Mouse (Mus musculus) retina, postnatal 7 days (tissue): Measurements from ENCODE around the gene Ahctf1.
"Not testable (repeated sequence)": the region's sequence is repeated elsewhere in the genome, so short reads cannot be mapped to it uniquely, and the experiment has no call there.

Experiments used
- DNase-seq: peaks from one replicate; pipeline ENCODE4 v3.0.0-alpha.2; 2012; ENCODE audit warnings: low read depth, low spot score

Ahctf1 gene

DNA sequence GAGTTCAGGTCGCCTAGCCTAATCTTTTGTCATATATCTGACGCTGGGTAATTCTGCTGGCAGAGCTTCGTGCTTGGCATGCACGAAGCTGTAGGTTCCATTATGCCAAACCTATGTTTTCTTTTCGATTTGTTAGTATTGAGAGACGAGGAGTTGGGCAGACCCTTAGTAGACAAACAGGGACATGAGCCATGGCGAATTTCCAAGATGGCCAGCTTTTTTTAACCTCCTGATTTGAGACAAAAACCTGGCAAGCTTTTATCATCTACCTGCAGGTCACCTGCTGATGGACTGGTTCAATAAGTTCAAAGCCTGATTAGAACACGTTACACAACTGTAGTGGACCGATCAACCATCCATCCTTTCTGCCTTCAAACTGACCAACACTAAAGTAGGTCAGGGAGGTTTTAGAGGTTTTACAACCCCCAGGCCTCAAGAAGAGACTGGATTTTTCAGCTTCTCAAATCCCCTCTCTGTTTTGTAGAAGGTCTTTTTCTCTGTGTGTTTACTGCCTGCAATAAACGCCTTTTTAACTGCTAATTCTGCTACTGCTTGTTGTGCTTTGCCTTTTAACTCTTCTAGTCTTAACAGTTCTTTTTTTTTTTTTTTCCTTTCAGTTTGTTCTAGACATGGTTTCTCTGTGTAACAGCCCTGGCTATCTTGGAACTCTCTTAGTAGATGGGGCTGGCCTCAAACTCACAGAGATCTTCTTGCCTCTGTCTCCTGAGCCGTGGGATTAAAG is 831 bp upstream of the Ahctf1 start:
- peak; percentile 6 for DNase-seq

DNA sequence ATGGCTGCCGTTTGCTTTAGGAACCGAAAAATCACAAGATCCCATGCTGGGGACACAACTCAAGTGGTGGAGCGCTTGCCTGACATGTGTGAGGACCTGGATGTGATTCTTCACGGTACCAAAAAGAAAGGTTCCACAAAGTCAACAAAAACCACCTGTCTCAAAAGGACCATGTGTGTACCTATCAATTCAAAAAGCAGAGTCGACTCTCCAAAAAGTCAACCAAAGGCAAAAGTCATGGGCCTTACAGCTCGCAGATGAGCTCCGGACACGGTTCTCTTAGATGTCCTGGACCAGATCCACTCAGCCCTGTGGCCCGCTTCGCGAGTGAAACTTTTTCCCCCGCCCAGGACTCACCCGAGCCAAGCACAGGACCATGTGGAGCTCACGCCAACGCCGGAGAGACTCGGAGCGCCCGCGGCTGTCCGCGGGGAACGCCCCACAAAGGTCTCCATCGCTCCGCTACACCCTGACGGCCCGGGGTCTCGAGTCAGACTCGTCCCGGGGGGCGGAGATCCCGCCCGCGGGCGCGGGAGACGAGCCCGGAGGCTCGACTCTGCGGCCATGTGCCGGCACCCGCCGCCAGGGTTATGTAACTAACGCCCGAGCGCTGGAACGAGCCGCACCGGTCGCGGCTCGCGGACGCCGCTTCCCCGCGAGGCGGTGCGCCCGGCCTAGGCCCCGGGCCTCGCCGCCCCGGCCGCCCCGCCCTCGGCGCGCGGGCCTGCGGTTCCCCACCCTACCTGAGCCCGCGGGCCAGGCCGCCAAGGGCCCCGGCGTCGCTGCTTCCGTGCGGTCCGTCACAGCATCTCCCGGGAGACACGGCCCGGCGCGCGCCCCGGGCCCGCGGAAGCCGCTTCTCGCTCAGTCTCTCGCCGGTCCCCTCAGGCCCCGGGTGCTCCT is 619 bp downstream of the Ahctf1 start, which contains the start of gene Gm10518:
TSS of gene Gm10518 (plus strand) at position 767 of the 903 bp plus-strand sequence.
- DNase-seq, result peak; percentile 16

DNA sequence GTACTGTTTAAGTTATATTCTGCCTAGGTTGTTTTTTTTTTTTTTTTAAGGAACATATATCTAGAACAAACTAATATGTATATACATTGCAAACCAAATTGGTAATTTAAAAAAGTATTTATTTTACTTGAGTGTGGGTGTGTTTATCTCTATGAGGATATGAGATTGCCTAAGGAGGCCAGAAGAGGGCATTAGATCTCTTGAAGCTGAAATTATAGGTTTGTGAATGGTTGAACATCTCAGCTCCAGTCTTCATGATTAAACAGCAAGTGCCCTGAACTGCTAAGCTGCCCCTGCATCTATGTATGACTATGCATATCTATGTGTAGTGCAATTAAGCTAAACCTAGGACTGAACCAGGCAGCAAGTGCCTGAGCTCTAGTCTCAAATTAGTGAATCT is 4.7 kb downstream of the Ahctf1 start:
- no peak for DNase-seq

DNA sequence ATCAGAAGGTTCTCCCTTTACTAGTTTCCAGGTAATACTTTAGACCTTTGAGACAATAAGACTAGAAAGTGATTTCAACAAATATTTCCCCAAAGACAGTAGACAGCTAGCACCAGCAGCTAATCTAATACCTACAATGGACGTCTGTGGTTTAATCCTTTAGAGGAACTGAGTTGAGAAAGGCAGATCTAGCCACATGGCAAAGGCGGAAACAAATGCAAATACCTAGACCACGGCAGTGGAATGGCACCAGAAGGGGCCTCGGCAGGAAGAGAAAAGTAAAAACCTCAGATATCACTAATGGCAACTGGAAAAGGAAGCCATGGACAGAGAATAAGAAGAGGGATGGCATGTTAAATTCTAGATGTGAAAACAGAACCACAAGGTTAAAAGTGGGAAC is 16.2 kb downstream of the Ahctf1 start:
- no peak for DNase-seq

DNA sequence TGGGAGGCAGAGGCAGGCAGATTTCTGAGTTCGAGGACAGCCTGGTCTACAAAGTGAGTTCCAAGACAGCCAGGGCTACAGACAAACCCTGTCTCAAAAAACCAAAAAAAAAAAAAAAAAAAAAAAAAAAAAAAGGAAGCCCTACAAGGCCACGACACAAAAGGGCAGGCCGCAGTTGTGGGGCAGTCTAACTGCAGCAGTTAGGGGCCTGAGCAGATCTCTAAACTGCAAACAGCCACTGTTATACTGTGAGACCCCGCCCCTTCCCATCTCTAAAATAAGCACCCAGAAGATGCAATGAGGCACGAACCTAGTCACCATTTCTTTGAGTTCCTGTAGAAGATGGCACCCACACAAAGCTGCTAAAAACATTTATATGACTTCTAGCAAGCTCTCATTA is 18.0 kb downstream of the Ahctf1 start:
- no peak for DNase-seq

DNA sequence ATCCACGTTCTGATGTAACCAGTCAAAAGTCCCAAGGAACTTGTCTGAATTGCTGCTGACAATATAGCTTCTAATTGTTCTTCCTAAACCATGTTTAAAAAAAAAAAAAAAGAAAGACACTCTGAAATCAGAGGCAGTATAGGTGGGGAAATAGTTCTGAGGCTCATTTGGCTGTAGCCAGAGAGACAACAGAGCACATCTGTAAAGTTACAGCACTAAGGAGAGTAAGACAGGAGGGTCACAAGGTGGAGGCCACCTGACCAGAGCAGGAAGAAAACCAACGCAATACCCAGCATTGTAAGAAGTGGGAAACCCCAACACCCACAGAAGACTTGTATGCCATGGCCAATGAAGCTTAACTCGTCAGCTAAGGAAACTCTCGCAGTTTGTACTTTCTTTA is 19.4 kb downstream of the Ahctf1 start:
- DNase-seq, result no peak

DNA sequence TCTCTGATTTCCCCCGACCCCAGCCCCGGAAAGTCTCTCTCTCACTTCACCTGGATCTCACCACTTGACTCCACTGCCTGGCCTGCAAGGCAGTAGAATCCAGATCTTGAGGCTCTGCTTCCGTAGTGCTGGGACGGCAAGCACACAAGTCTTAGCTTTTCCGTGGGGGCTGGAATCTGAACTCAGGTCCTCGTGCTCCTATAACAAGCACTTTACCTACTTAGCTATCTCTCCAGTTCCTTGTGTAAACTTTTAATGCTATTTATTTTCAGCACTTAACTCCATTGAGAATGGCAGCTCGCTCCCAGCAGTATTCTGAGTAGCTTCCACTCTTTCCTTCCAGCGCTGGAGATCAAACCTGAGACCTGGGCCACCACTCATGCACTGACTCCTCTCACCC is 26.6 kb downstream of the Ahctf1 start:
- no peak for DNase-seq

DNA sequence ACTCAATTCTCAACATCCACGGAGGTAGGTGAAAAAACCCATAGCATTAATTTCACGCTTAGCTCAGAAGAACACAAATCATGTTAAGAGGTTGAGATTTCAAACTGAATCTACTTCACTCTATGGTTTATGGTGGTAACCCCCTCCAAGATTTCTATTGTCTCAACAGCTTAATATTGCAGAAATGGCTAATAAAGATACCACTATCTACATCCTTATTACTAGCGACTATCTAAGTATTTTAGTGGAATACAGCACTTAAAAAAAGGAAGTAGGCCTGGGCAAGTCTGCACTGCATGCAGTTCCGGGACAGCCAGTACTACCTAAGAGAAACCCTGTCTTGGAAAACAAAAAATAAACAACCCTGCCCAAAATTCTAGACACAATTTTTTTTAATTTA is 42.9 kb downstream of the Ahctf1 start:
- DNase-seq, result no peak

DNA sequence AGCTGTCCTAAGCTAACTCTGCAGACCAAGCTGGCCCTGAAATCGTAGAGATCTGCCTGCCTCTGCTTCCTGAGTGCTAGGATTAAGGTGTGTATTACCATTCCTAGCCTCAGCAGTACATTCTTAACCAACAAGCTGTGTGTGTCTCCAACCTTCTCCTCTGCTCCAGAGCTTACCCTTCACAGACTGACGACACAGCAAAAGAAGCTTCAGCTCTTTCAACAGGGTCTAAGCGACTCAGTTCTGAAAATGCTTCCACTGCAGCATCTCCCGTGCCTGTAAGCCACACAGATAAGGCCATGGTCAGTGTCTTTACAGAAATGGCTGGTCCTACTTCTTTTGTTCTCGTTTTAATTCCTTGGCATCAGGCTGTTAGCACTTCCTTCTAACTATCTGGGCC is 43.4 kb downstream of the Ahctf1 start:
- no peak for DNase-seq

DNA sequence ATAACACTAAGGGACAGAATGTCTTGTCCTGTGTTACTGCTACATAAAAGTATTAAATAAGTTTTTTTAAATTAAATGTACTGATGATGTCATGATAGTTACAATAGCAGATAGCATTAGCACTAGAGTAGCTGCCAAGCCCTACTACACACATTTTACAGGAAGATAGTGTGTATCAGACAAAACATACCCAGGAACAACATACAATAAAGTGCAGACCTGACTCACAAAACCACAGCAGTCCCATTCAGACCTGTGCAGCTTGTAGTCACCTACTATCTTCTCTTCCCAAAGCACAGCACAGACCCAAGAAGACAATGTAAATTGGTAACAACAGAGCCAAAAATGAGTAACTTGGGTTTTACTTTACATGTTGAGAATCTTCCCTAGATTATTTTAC is 47.0 kb downstream of the Ahctf1 start:
- DNase-seq, result no peak

DNA sequence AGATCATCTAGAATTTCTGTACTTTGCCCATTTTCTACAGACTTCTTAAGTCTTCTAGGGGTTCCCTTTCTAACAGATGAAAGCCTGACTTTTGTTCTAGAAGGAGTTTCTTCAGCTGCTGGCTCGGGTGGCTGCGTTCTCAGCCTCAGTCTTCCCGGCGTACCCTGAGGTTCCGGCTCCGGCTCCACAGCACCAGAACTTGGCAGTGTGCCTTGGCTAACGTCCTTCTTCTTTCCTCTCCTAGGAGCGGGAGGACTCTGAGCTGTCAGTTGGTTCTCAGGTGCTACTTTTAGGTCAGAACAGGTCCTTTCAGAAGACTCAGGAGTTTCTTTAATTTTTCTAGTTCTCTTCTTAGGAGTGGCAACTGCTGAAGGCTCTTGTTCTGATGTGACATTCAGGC is 50.5 kb downstream of the Ahctf1 start:
- DNase-seq, result no peak

DNA sequence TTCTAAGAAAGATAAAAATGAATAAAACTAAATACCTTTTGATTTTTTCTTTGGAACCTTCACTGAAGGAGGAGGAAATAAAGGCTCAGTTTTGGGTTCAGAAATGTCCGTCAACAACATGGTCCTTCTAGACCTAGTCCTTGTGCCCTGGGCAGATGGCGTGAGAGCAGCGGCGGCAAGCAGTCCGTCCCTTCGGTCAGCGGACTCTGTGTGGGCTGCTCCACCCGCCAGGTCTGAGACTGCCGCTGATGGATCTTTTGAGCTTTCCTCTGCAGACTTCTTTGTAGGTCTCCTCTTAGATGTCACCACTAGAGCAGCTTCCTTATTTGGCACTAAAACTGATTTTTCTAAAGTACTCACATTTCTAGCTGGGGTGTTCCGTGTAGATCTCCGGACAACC is 51.2 kb downstream of the Ahctf1 start:
- no peak for DNase-seq

DNA sequence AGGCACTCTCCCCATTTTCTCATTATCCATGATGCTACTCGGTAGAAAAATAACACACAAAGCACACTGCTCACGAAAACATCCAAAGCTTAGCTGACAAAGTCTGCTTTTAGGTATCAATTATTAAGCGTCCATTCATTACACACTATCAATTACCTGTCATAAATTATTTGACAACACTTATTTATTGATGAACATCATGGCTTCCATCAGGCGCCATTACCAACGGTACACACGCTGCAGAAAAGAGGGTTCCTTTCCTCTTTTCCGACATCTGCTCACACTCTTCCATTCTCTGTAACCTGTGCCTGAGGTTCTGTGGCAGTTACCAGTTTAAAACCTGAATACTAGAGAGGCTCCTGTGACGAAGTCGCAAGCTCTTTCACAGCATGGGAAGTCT is 58.3 kb downstream of the Ahctf1 start, which contains the start of gene Kif28:
TSS of gene Kif28 (minus strand) at position 101 of the 400 bp plus-strand sequence.
- no peak for DNase-seq

DNA sequence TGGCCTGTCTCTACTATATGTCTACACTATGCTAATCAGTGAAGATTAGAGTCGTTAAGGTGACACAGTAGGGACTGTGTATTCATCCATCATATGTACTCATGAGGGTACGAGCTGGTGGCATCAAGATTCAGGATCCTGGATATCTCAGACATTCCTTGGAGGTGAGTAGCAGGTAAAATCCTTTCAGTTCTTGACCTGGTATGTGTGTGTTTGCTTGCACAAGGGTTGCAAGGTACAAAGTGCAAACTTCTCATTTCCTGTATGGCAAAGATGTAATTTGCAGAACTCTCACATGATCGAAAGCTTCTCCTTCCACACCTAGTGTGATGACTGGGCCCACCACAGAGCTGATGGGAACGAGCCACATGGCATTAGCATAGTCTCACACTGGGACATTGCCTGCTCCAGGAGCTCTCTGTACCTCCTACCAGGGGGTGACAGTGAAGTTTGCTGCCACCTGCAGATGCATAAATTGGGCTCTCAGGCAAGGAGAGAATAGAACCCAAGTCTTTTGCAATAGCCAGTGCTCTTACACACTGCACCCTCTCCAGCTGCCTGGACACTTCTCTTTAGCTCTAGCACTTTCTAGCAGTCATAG is 59.8 kb downstream of the Ahctf1 start:
- DNase-seq, result no peak

DNA sequence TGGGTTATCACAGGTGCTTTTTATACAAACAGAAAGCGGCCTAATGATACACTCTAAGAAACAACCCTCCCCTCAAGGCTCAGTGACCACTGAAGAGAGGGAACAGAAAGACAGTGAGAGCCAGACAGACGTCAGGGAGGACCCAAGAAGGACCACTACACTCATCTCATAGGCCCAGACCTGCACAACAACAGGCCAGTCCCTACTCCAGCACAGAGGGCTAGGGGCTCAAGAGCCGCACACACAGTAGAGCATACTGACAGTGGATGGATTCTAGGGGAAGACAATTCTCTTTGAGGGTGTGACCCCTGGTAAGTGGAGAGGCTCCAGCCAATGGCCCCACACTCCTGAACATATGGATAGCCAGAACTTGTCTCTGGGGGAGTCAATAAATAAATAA is 67.0 kb downstream of the Ahctf1 start:
- no peak for DNase-seq

DNA sequence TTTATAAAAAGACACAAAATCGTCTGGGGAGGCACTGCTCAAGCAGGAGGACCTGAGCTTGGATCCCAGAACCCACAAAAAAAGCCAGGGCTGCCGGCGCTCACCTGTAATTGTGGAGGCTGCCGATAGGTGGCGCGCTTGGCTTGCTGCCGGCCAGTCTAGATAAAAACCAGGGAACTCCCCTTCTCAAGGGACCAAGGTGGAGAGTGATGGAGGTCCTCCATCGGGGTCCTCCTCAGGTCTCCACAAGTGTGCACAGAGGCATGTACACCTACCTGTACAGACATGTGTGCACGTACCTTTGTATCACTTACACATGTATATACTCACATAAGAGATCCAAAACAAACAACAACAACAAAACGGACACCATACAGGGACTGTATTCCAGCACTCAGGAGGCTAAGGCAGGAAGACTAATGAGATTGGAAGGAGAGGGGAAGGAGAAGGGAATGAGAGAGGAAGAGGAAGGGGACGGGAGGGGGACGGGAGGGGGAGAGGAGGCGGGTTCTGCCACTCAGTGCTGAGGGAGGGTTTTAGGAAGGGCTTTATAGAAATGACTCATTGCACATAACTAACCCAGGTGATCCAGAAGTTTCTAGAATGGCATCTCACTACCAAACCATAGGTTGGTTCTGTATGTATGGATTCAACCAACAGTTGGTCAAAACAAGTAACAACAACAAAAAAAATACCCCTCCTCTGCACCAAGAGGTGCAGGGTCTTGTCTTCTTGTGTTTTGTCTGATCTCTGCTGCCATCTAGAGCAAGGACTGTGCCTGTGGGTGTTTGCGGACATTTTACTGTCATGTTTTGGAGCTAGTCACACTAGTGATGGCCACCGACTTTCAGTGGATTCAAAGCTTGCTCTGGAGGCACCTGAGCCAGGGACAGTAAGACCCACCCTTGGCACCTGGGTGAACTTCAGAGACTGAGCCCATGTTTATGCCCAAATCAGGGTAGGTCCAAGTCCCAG is 68.7 kb downstream of the Ahctf1 start:
- peak; percentile 16 for DNase-seq

DNA sequence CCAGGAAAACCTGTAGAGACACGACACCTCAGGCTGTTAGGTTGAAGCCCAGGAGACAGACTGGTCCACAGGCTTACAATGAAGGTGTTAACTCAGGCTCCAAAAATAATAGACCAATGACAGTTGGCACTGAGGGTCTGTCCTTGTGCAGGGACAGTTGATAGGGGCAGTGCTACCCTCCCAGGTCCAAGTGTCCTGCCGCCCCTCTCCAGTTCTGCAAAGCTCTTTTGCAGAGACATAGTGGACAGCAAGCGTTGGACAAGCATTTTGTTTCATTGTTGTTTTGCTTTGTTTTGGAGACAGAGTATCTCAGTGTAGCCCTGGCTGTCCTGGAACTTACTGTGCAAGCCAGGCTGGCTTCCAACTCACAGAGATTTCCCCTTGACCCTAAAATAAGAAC is 72.1 kb downstream of the Ahctf1 start:
- no peak for DNase-seq

DNA sequence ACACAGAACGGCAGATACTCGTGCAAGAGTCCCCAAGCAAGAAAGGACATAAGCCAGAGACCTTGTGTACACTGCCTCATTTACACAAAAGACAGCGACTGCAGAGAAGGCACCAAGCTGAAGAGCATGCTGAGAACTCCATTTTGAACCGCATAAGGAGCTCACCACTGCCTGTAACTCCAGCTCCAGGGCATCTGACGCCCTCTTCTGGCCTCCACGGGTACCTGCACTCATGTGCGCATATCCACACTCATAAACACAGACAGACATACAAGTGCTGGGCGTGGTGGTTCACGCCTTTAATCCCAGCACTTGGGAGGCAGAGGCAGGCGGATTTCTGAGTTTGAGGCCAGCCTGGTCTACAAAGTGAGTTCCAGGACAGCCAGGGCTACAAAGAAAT is 74.8 kb downstream of the Ahctf1 start:
- DNase-seq, result no peak

DNA sequence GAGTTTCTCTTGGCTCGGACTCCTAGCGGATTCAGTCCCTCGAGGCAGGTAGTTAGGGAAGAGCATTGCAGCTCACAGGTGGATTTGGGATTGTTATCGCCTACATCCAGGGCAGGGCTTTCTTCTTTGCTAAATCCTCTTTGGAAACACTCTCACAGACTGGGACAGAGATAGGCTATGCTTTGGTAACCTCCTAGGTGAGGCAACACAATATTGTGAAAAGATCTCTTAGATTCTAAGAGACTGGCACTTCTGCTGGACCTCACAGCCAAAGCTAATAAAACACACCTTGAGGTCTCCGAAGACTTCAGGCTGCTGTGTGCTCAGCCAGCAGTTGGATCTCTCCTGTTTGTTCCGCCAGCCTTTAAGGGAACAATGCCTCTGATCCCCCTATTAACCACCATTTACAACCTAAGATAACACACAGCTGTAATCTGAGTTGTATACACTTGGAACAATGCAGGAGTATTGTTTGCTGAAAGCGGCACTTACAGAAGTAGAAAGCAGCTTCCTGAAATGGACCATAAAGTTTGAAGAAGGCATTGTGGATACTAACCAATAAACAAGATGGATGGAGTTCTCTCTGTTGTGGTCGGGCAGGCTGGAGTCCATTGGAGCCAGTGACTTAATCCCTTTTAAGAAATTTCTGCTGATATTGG is 80.5 kb downstream of the Ahctf1 start:
- no peak for DNase-seq

DNA sequence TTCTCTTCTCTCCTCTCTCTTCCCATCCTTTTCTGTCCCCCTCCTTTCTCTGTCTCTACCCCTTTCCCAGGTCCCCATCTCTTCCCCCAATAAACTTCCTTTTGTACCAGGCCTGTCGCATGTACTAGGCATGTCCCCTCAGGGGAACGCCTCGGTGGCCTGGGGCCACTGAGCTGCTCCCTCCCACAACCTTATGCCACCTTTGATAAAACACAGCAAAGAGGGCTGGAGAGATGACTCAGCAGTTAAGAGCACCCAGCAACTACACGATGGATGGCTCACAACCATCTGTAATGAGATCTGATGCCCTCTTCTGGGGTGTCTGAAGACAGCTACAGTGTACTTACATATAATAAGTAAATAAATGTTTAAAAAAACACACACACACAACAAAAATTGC is 87.7 kb downstream of the Ahctf1 start:
- DNase-seq, result no peak

DNA sequence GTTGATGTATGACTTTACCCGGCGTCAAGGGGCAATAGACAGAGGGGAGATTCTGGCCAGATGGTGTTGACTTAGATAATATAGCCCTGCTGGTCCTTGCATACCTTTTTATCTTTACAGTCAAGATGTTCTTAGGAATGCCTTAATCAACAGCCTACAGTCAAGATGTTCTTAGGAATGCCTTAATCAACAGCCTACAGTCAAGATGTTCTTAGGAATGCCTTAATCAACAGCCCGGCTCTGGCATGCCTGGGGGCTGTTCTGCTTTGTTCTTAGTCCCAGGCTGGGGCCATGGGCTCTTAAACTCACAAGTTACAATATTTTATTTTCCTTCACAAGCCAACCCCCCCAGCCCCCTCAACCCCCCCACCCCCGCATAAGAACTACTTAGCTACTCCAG is 88.2 kb downstream of the Ahctf1 start:
- not testable (repeated sequence) for DNase-seq
